Mouse (Mus musculus): Measurements from ENCODE around the gene Shbg.
A peak's percentile ranks its signal among the peaks of the same experiment; 100 is the strongest.

Gene Shbg

GRCm38 (mm10) chr11:69601768-69602167 is 15.9 kb downstream of the Shbg start:
- no peak for DNase-seq (ENCODE audit: extremely low read depth, low read depth)

GRCm38 (mm10) chr11:69600098-69600497 is 17.6 kb downstream of the Shbg start:
- no peak for DNase-seq (ENCODE audit: extremely low read depth, low read depth)

- no peak for DNase-seq (ENCODE audit: extremely low read depth, low read depth)
Observed at GRCm38 (mm10) chr11:69599436-69599835, 18.3 kb downstream of the Shbg start.

GRCm38 (mm10) chr11:69594853-69595252 is 22.9 kb downstream of the Shbg start:
- DNase-seq (ENCODE audit: extremely low read depth, low read depth) = no peak

- DNase-seq (ENCODE audit: extremely low read depth, low read depth) = no peak
Observed at GRCm38 (mm10) chr11:69592799-69593198, 24.9 kb downstream of the Shbg start.

- no peak for DNase-seq (ENCODE audit: extremely low read depth, low read depth)
Observed at GRCm38 (mm10) chr11:69591899-69592637, 25.6 kb downstream of the Shbg start.

- DNase-seq (ENCODE audit: extremely low read depth, low read depth) = no peak
Observed at GRCm38 (mm10) chr11:69591424-69591823, 26.3 kb downstream of the Shbg start.

GRCm38 (mm10) chr11:69590622-69591021 is 27.1 kb downstream of the Shbg start:
- no peak for DNase-seq (ENCODE audit: extremely low read depth, low read depth)

- DNase-seq (ENCODE audit: extremely low read depth, low read depth) = no peak
Observed at GRCm38 (mm10) chr11:69589207-69589834, 28.4 kb downstream of the Shbg start.

- peak; percentile 98 for DNase-seq (ENCODE audit: extremely low read depth, low read depth)
Observed at GRCm38 (mm10) chr11:69585718-69586325, 31.9 kb downstream of the Shbg start.

GRCm38 (mm10) chr11:69584937-69585336 is 32.8 kb downstream of the Shbg start:
- DNase-seq (ENCODE audit: extremely low read depth, low read depth) = no peak

GRCm38 (mm10) chr11:69584008-69584407 is 33.7 kb downstream of the Shbg start:
- no peak for DNase-seq (ENCODE audit: extremely low read depth, low read depth)

- no peak for DNase-seq (ENCODE audit: extremely low read depth, low read depth)
Observed at GRCm38 (mm10) chr11:69582230-69582805, 35.4 kb downstream of the Shbg start.

GRCm38 (mm10) chr11:69581814-69582213 is 35.9 kb downstream of the Shbg start:
- DNase-seq (ENCODE audit: extremely low read depth, low read depth) = no peak

- DNase-seq (ENCODE audit: extremely low read depth, low read depth) = peak; percentile 91
Observed at GRCm38 (mm10) chr11:69581147-69581688, 36.5 kb downstream of the Shbg start.

GRCm38 (mm10) chr11:69580572-69581146 is 37.0 kb downstream of the Shbg start:
- no peak for DNase-seq (ENCODE audit: extremely low read depth, low read depth)

- peak; percentile 95 for DNase-seq (ENCODE audit: extremely low read depth, low read depth)
Observed at GRCm38 (mm10) chr11:69580091-69580514, 37.6 kb downstream of the Shbg start, which contains the start of the genes Wrap53 and Trp53. TSS of gene Wrap53 (minus strand) at chr11:69580255. TSS of gene Trp53 (plus strand) at chr11:69580359.

GRCm38 (mm10) chr11:69579128-69580017 is 38.3 kb downstream of the Shbg start:
- peak; percentile 99 for DNase-seq (ENCODE audit: extremely low read depth, low read depth)

- DNase-seq (ENCODE audit: extremely low read depth, low read depth) = no peak
Observed at GRCm38 (mm10) chr11:69578301-69578700, 39.4 kb downstream of the Shbg start.

- no peak for DNase-seq (ENCODE audit: extremely low read depth, low read depth)
Observed at GRCm38 (mm10) chr11:69576307-69576706, 41.4 kb downstream of the Shbg start.
